Mouse (Mus musculus) testis, postnatal 10 days (tissue): ENCODE results near the gene Parp4.

Source experiments
- DNase-seq: peaks from one replicate; pipeline ENCODE4 v3.0.0; 2021; ENCODE audit warnings: low spot score

The Parp4 gene

GRCm38 (mm10) chr14:56575416-56575815 lies at the start of gene Parp4, which contains the start of gene Cenpj:
Parp4 (plus strand) TSS chr14:56575619.
Cenpj (minus strand) TSS chr14:56575425.
- DNase-seq = peak; percentile 91

GRCm38 (mm10) chr14:56530788-56531187 lies 44.6 kb upstream of the Parp4 start:
- DNase-seq = no peak

GRCm38 (mm10) chr14:56544946-56545345 lies 30.5 kb upstream of the Parp4 start:
- no peak for DNase-seq

- DNase-seq = no peak
Observed at GRCm38 (mm10) chr14:56545491-56545890, 29.9 kb upstream of the Parp4 start.

- DNase-seq = no peak
Observed at GRCm38 (mm10) chr14:56550960-56551359, 24.5 kb upstream of the Parp4 start.

GRCm38 (mm10) chr14:56552924-56553323 lies 22.5 kb upstream of the Parp4 start:
- no peak for DNase-seq

- no peak for DNase-seq
Observed at GRCm38 (mm10) chr14:56553331-56553730, 22.1 kb upstream of the Parp4 start.

- no peak for DNase-seq
Observed at GRCm38 (mm10) chr14:56554716-56555115, 20.7 kb upstream of the Parp4 start.

GRCm38 (mm10) chr14:56559134-56559533 lies 16.3 kb upstream of the Parp4 start:
- no peak for DNase-seq

- no peak for DNase-seq
Observed at GRCm38 (mm10) chr14:56567476-56567875, 7.9 kb upstream of the Parp4 start.

- no peak for DNase-seq
Observed at GRCm38 (mm10) chr14:56569041-56569440, 6.4 kb upstream of the Parp4 start.

- DNase-seq = peak; percentile 97
Observed at GRCm38 (mm10) chr14:56571310-56572093, 3.9 kb upstream of the Parp4 start.

- DNase-seq = no peak
Observed at GRCm38 (mm10) chr14:56572546-56572945, 2.9 kb upstream of the Parp4 start.

- DNase-seq = no peak
Observed at GRCm38 (mm10) chr14:56575969-56576901, 816 bp downstream of the Parp4 start.

- no peak for DNase-seq
Observed at GRCm38 (mm10) chr14:56579011-56579410, 3.6 kb downstream of the Parp4 start.

- DNase-seq = no peak
Observed at GRCm38 (mm10) chr14:56581117-56581516, 5.7 kb downstream of the Parp4 start.

GRCm38 (mm10) chr14:56582294-56582693 lies 6.9 kb downstream of the Parp4 start:
- no peak for DNase-seq

- no peak for DNase-seq
Observed at GRCm38 (mm10) chr14:56592191-56592590, 16.8 kb downstream of the Parp4 start.

- DNase-seq = no peak
Observed at GRCm38 (mm10) chr14:56594811-56595210, 19.4 kb downstream of the Parp4 start.

GRCm38 (mm10) chr14:56598759-56599158 lies 23.3 kb downstream of the Parp4 start:
- peak; percentile 85 for DNase-seq

- no peak for DNase-seq
Observed at GRCm38 (mm10) chr14:56602069-56602468, 26.6 kb downstream of the Parp4 start.

GRCm38 (mm10) chr14:56604438-56604837 lies 29.0 kb downstream of the Parp4 start:
- no peak for DNase-seq

GRCm38 (mm10) chr14:56605136-56605535 lies 29.7 kb downstream of the Parp4 start:
- DNase-seq = no peak
